Mouse (Mus musculus): ENCODE measurements around the gene Rfng. TPM values are rescaled to one million over a fixed set of nuclear protein-coding genes. Genes with fewer than 3 reads are reported as not detected.

Gene Rfng
- polyA plus RNA-seq, 1 experiment, result 37.8 TPM

Other genes with a start within 250 kb of the Rfng start
- 153 and 179 TPM in 2 replicates for gene Mcrip1, start 234.5 kb downstream of the Rfng start, polyA plus RNA-seq (2012; rRNA removed)
- gene Ppp1r27, start 233.1 kb downstream of the Rfng start, polyA plus RNA-seq (2012; rRNA removed), result 0.72 TPM in 1 of 2 replicates, not detected in the other
- gene P4hb, start 211.0 kb downstream of the Rfng start, polyA plus RNA-seq (2012; rRNA removed), result 372 and 394 TPM in 2 replicates
- gene Arhgdia, start 202.6 kb downstream of the Rfng start, polyA plus RNA-seq (2012; rRNA removed), result 584 and 632 TPM in 2 replicates
- 21.4 and 28.5 TPM in 2 replicates for gene Alyref, start 185.8 kb downstream of the Rfng start, polyA plus RNA-seq (2012; rRNA removed)
- 74.7 and 75.0 TPM in 2 replicates for gene Anapc11, start 185.8 kb downstream of the Rfng start, polyA plus RNA-seq (2012; rRNA removed)
- 1.1 and 1.2 TPM in 2 replicates for gene Npb, start 175.7 kb downstream of the Rfng start, polyA plus RNA-seq (2012; rRNA removed)
- 139 and 189 TPM in 2 replicates for gene Pcyt2, start 166.3 kb downstream of the Rfng start, polyA plus RNA-seq (2012; rRNA removed)
- gene Sirt7, start 159.0 kb downstream of the Rfng start, polyA plus RNA-seq (2012; rRNA removed), result 57.9 and 61.4 TPM in 2 replicates
- 53.0 and 56.7 TPM in 2 replicates for gene Mafg, start 150.6 kb downstream of the Rfng start, polyA plus RNA-seq (2012; rRNA removed)
- gene Pycr1, start 140.4 kb downstream of the Rfng start, polyA plus RNA-seq (2012; rRNA removed), result 6.9 and 10.5 TPM in 2 replicates
- 0.26 TPM in 1 of 2 replicates, not detected in the other for gene Myadml2, start 136.0 kb downstream of the Rfng start, polyA plus RNA-seq (2012; rRNA removed)
- 3.3 and 4.0 TPM in 2 replicates for gene Notum, start 123.0 kb downstream of the Rfng start, polyA plus RNA-seq (2012; rRNA removed)
- 93.6 and 104 TPM in 2 replicates for gene Aspscr1, start 111.2 kb downstream of the Rfng start, polyA plus RNA-seq (2012; rRNA removed)
- gene Cenpx, start 70.5 kb downstream of the Rfng start, polyA plus RNA-seq (2012; rRNA removed), result 84.6 and 100 TPM in 2 replicates
- 38.5 and 41.4 TPM in 2 replicates for gene Lrrc45, start 70.3 kb downstream of the Rfng start, polyA plus RNA-seq (2012; rRNA removed)
- gene Rac3, start 62.7 kb downstream of the Rfng start, polyA plus RNA-seq (2012; rRNA removed), result 18.2 and 19.0 TPM in 2 replicates
- 188 and 202 TPM in 2 replicates for gene Dcxr, start 56.9 kb downstream of the Rfng start, polyA plus RNA-seq (2012; rRNA removed)
- 121 and 130 TPM in 2 replicates for gene Cbr2, start 52.1 kb downstream of the Rfng start, polyA plus RNA-seq (2012; rRNA removed)
- gene Hmga1b, start 21.4 kb downstream of the Rfng start, polyA plus RNA-seq (2012; rRNA removed), result 0.59 and 1.1 TPM in 2 replicates
- gene Gps1, start 65 bp upstream of the Rfng start, polyA plus RNA-seq (2012; rRNA removed), result 207 and 231 TPM in 2 replicates
- gene Dus1l, start 12.2 kb upstream of the Rfng start, polyA plus RNA-seq (2012; rRNA removed), result 31.7 and 31.9 TPM in 2 replicates
- gene Fasn, start 40.3 kb upstream of the Rfng start, polyA plus RNA-seq (2012; rRNA removed), result 2,531 and 4,379 TPM in 2 replicates
- gene Ccdc57, start 148.7 kb upstream of the Rfng start, polyA plus RNA-seq (2012; rRNA removed), result 5.6 and 5.8 TPM in 2 replicates
- 17.1 and 18.7 TPM in 2 replicates for gene Slc16a3, start 164.3 kb upstream of the Rfng start, polyA plus RNA-seq (2012; rRNA removed)
- 85.3 and 94.0 TPM in 2 replicates for gene Csnk1d, start 207.1 kb upstream of the Rfng start, polyA plus RNA-seq (2012; rRNA removed)